Mouse (Mus musculus) heart, embryonic 16.5 days (tissue): ENCODE measurements around the gene Ubp1. TPM values are rescaled to one million over a fixed set of nuclear protein-coding genes. Genes with fewer than 3 reads are reported as not detected.
A peak's percentile ranks its signal among the peaks of the same experiment; 100 is the strongest.

ENCODE experiments used
- ATAC-seq: fragments of 200-750 bp; cut with Nextera tagmentation; replicated peaks from 2 replicates; pipeline ENCODE4 v1.8.0; 2017; ENCODE audit warnings: moderate number of reproducible peaks; ENCODE audit not compliant: insufficient read depth, low FRiP score; ENCODE audit errors: extremely low read depth
- H3K27ac ChIP-seq: fragments of 300-500 bp; sonication (generic); 2 replicates; pipeline ENCODE4 v1.5.1; 2014; ENCODE audit warnings: mild to moderate bottlenecking, low read length, control low read depth, moderate library complexity
- H3K27me3 ChIP-seq: fragments of 300-500 bp; sonication (generic); 2 replicates; pipeline ENCODE4 v1.6.1; 2014; ENCODE audit warnings: low read length, mixed read lengths; ENCODE audit not compliant: control insufficient read depth, insufficient read depth
- H3K36me3 ChIP-seq: fragments of 300-500 bp; sonication (generic); 2 replicates; pipeline ENCODE4 v1.6.1; 2014; ENCODE audit not compliant: control insufficient read depth, insufficient read depth
- H3K4me1 ChIP-seq: fragments of 300-500 bp; sonication (generic); 2 replicates; pipeline ENCODE4 v1.6.1; 2014; ENCODE audit warnings: low read length, mixed read lengths; ENCODE audit not compliant: control insufficient read depth, insufficient read depth
- H3K4me2 ChIP-seq: fragments of 300-500 bp; sonication (generic); 2 replicates; pipeline ENCODE4 v1.6.1; 2014; ENCODE audit warnings: low read depth, mild to moderate bottlenecking, control low read depth, low read length
- H3K4me3 ChIP-seq: fragments of 300-500 bp; sonication (generic); 2 replicates; pipeline ENCODE4 v1.5.1; 2014; ENCODE audit warnings: mild to moderate bottlenecking, control low read depth, low read length
- H3K9ac ChIP-seq: fragments of 300-500 bp; sonication (generic); 2 replicates; pipeline ENCODE4 v1.6.1; 2014; ENCODE audit warnings: low read length, control low read depth
- H3K9me3 ChIP-seq: fragments of 300-500 bp; sonication (generic); replicated peaks from 2 replicates; pipeline ENCODE4 v1.6.1; 2016; ENCODE audit warnings: low read length; ENCODE audit not compliant: control insufficient read depth
- WGBS: fragments of 180-500 bp; shearing (Covaris S2); extraction: QIAGEN DNeasy Blood & Tissue Kit; methylation state at CpG from one replicate; pipeline ENCODE4 v1.1.7; 2014; 5-methylcytosine and 5-hydroxymethylcytosine counted together
- polyA plus RNA-seq: library from polyadenylated mRNA; unstranded; fragments of >200 nt; fragmentation: Nextera tagmentation; extraction: Ambion mirVana; gene quantifications from 2 replicates; pipeline ENCODE4 v1.2.1, GENCODE M21; 2015

The Ubp1 gene
- polyA plus RNA-seq, 1 experiment from 2014 or later = 20.4 TPM

DNA sequence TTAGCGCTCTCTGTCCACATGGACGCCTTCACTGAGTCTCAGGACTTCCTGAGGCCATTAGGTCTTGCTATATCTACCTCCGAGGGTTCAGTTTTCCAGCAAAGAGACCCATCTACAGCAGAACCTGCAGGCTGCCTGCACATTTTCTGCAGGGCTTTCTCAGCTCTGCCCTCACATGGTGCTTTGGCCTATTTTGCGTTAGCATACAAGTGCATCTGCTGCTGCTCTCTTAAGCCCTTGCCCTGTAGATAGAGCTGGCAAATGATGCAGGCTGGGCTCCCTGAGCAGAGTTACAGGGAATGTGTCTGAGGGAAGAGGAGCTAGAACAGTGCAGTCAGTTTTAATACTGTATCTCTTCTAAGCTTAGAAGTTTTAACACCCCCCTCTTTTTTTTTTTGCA is 44.2 kb downstream of the Ubp1 start:
- H3K36me3 ChIP-seq = peaks cover 54% of the 10 kb centered on the region

DNA sequence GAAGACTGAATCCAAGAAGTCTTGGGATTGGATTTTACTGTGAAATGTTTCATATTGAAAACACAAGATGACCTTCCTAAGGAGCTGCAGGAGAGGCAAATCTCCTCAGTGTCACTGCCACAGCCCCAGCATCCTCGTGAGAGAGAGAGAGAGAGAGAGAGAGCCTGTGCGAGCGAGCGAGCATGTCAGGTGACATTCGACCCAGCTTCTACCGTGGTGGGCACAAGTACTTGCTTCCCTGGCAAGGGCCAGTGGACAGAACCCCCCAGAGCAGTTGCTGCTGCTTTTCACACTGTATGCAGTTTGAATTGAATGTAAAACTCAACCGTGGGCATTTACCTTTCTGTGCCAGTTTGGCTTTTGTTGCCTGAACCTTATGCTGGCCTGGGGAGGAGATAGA is 44.7 kb downstream of the Ubp1 start:
- Histone ChIP-seq H3K9me3 (no peaks in the 10 kb centered on the region), H3K4me2 (no peak overlapping the region), H3K27me3 (no peaks in the 10 kb centered on the region), H3K4me3 (no peak overlapping the region), H3K4me1 (no peaks in the 10 kb centered on the region), H3K9ac (no peak overlapping the region), H3K36me3 (peaks cover 49% of the 10 kb centered on the region), H3K27ac (no peak overlapping the region)
- WGBS = 80% methylated on average over 7 of the region's 7 CpGs
- ATAC-seq = no peak

More for the DNA sequence above, 44.2 kb downstream of the Ubp1 start:
- H3K4me1 ChIP-seq = no peaks in the 10 kb centered on the region
- no peak for ATAC-seq
- H3K27me3 ChIP-seq = no peaks in the 10 kb centered on the region
- H3K9ac ChIP-seq = no peak overlapping the region
- H3K9me3 ChIP-seq = no peaks in the 10 kb centered on the region
- no peak overlapping the region for H3K4me2 ChIP-seq
- H3K27ac ChIP-seq = no peak overlapping the region
- WGBS = 88% methylated on average over 4 of the region's 4 CpGs
- H3K4me3 ChIP-seq = no peak overlapping the region

GRCm38 (mm10) chr9:113976264-113976663 is 45.5 kb downstream of the Ubp1 start:
- peaks cover 42% of the 10 kb centered on the region for H3K36me3 ChIP-seq
- no peak overlapping the region for H3K4me3 ChIP-seq
- H3K4me2 ChIP-seq = no peak overlapping the region
- H3K27me3 ChIP-seq = no peaks in the 10 kb centered on the region
- ATAC-seq = no peak
- H3K9ac ChIP-seq = no peak overlapping the region
- no peaks in the 10 kb centered on the region for H3K9me3 ChIP-seq
- H3K4me1 ChIP-seq = peaks cover 5% of the 10 kb centered on the region
- H3K27ac ChIP-seq = no peak overlapping the region
- 93% methylated on average over 10 of the region's 10 CpGs for WGBS

- H3K27me3 ChIP-seq = no peaks in the 10 kb centered on the region
- H3K27ac ChIP-seq = no peak overlapping the region
- H3K9ac ChIP-seq = no peak overlapping the region
- 68% methylated on average over 11 of the region's 11 CpGs for WGBS
- H3K4me3 ChIP-seq = no peak overlapping the region
- H3K4me1 ChIP-seq = peaks cover 12% of the 10 kb centered on the region
- H3K36me3 ChIP-seq = peaks cover 39% of the 10 kb centered on the region
- no peaks in the 10 kb centered on the region for H3K9me3 ChIP-seq
- no peak for ATAC-seq
- H3K4me2 ChIP-seq = no peak overlapping the region
Observed at GRCm38 (mm10) chr9:113977225-113977840, 46.6 kb downstream of the Ubp1 start.

- H3K9ac ChIP-seq = no peak overlapping the region
- H3K4me1 ChIP-seq = peaks cover 12% of the 10 kb centered on the region
- no peaks in the 10 kb centered on the region for H3K9me3 ChIP-seq
- no peaks in the 10 kb centered on the region for H3K27me3 ChIP-seq
- no peak overlapping the region for H3K4me3 ChIP-seq
- 74% methylated on average over 7 of the region's 7 CpGs for WGBS
- no peak for ATAC-seq
- H3K36me3 ChIP-seq = peaks cover 35% of the 10 kb centered on the region
- H3K27ac ChIP-seq = no peak overlapping the region
- no peak overlapping the region for H3K4me2 ChIP-seq
Observed at GRCm38 (mm10) chr9:113978656-113979055, 47.9 kb downstream of the Ubp1 start.

- no peak overlapping the region for H3K27ac ChIP-seq
- no peak overlapping the region for H3K9ac ChIP-seq
- no peak overlapping the region for H3K4me2 ChIP-seq
- peaks cover 33% of the 10 kb centered on the region for H3K36me3 ChIP-seq
- no peak overlapping the region for H3K4me3 ChIP-seq
- H3K4me1 ChIP-seq = peaks cover 12% of the 10 kb centered on the region
- ATAC-seq = no peak
- H3K9me3 ChIP-seq = no peaks in the 10 kb centered on the region
- H3K27me3 ChIP-seq = no peaks in the 10 kb centered on the region
- 86% methylated on average over 13 of the region's 13 CpGs for WGBS
Observed at GRCm38 (mm10) chr9:113979356-113979755, 48.6 kb downstream of the Ubp1 start.

GRCm38 (mm10) chr9:113981099-113981880 is 50.6 kb downstream of the Ubp1 start:
- Histone ChIP-seq H3K4me1 (peaks cover 12% of the 10 kb centered on the region), H3K36me3 (peaks cover 19% of the 10 kb centered on the region), H3K4me3 (no peak overlapping the region), H3K9me3 (no peaks in the 10 kb centered on the region), H3K9ac (no peak overlapping the region), H3K27ac (peak overlapping the region; percentile 49; the same call in 1 of the 2 replicates), H3K27me3 (no peaks in the 10 kb centered on the region), H3K4me2 (no peak overlapping the region)
- ATAC-seq = peak; percentile 69
- 45% methylated on average over 16 of the region's 16 CpGs for WGBS

GRCm38 (mm10) chr9:113982451-113982850 is 51.7 kb downstream of the Ubp1 start:
- H3K36me3 ChIP-seq = peaks cover 11% of the 10 kb centered on the region; the same call in 1 of the 2 replicates
- peaks cover 12% of the 10 kb centered on the region for H3K4me1 ChIP-seq
- no peak for ATAC-seq
- 81% methylated on average over 2 of the region's 2 CpGs for WGBS
- H3K9me3 ChIP-seq = no peaks in the 10 kb centered on the region
- no peak overlapping the region for H3K4me2 ChIP-seq
- no peaks in the 10 kb centered on the region for H3K27me3 ChIP-seq
- no peak overlapping the region for H3K9ac ChIP-seq
- no peak overlapping the region for H3K4me3 ChIP-seq
- H3K27ac ChIP-seq = no peak overlapping the region
